Mouse (Mus musculus) macrophage (primary cell): ENCODE results near the gene Slc6a16. TPM values are rescaled to one million over a fixed set of nuclear protein-coding genes. Genes with fewer than 3 reads are reported as not detected.

Source experiments
- H3K27ac ChIP-seq: fragments of 350-480 bp; formaldehyde crosslinking; 2 replicates; pipeline ENCODE4 v1.9.0; 2021
- H3K36me3 ChIP-seq: fragments of 350-480 bp; formaldehyde crosslinking; 2 replicates; pipeline ENCODE4 v1.9.0; 2021; ENCODE audit errors: inconsistent target
- H3K4me3 ChIP-seq: fragments of 350-480 bp; formaldehyde crosslinking; 2 replicates; pipeline ENCODE4 v1.9.0; 2021; ENCODE audit errors: inconsistent target
- H3K79me2 ChIP-seq: fragments of 350-480 bp; formaldehyde crosslinking; 2 replicates; pipeline ENCODE4 v1.9.0; 2021; ENCODE audit errors: inconsistent target
- WGBS: methylation state at CpG from one replicate; pipeline ENCODE4 v1.1.7; 2026; ENCODE audit warnings: inconsistent platforms; ENCODE audit not compliant: missing documents; 5-methylcytosine and 5-hydroxymethylcytosine counted together
- polyA plus RNA-seq: library from polyadenylated mRNA; stranded (reverse); fragments of 250-400 nt; gene quantifications from 3 replicates; pipeline ENCODE4 v1.2.4, GENCODE M21; 2018; ENCODE audit warnings: inconsistent platforms

Slc6a16 gene
- polyA plus RNA-seq, 1 experiment from 2014 or later: not detected

DNA sequence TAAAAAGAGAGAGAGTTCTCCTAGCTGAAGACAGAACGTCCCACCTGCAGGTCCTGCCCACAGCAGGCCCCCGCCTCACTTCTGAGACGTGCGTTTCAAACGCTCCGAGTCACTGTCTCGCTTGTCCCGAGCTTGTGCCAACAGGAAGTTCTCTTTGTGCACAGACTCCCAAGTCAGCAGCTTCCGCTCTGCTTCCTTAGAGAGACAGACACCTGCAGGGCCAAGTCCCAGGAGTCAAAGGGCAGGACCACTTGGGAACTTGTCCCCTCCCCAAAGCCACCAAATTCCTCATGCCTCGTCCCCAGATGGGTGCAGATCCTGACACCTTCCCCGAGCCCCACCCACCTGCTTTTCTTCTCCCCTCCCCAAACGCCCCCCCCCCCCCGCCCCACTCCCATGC is 64.0 kb downstream of the Slc6a16 start:
- no peak overlapping the region for H3K27ac ChIP-seq
- no peaks in the 10 kb centered on the region for H3K36me3 ChIP-seq
- no peak overlapping the region for H3K4me3 ChIP-seq
- no peaks in the 10 kb centered on the region for H3K79me2 ChIP-seq
- WGBS: 60% methylated on average over 11 of the region's 13 CpGs

DNA sequence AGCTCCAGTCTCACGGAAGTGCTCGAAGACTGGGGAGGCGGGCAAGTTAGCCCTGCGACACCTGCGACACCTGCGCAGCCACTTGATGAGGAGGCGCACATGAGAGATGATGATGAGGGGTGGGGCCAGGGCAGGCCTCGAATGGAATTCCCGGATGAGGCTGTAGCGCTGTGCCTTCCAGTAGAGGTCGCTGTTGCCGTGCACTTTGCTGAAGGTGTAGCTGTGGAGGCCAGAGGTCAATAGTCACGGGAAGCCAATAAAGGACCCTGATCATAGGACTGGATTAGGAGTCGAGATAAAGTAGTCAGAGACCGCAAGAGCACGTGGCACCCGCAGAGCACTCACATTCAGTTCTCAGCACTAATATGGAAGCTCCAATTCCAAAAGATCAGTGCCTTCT is 64.4 kb downstream of the Slc6a16 start:
- H3K4me3 ChIP-seq: no peak overlapping the region
- no peaks in the 10 kb centered on the region for H3K79me2 ChIP-seq
- no peaks in the 10 kb centered on the region for H3K36me3 ChIP-seq
- 29% methylated on average over 14 of the region's 17 CpGs for WGBS
- no peak overlapping the region for H3K27ac ChIP-seq

DNA sequence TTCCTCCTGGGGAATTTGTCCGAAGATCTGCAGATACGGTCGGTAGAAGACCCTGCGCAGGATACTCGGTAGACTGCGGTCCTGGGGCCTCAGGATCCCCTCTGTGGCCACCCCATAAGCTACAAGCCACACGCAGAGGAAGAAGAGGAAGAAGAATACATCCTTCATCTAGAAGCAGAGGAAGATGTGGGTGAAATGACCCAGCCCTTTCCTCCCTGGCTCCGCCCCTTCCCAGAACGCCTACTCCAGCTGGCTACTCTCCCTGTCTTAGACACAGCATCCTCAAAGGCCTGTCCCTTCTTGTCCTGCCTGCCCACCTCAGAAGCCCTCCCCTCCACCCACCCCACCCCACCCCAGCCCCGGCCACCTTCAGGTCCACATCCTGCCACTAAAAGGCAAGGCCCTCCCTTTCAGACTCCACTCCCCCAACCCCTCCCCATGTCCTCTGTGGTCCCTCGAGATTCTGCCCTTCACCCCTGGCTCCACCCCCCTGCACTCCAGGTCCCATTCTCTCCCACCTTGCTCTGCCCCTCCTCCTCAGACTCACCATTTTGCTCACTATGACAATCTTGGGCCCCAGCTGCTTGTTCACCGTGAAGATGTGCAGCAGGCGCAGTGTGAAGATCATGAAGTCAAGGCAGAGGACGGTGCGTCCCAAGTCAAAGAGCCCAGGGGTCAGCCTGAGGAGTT is 67.8 kb downstream of the Slc6a16 start:
- WGBS: 38% methylated on average over 14 of the region's 15 CpGs
- Histone ChIP-seq H3K4me3 (no peak overlapping the region), H3K27ac (no peak overlapping the region), H3K79me2 (no peaks in the 10 kb centered on the region), H3K36me3 (no peaks in the 10 kb centered on the region)

DNA sequence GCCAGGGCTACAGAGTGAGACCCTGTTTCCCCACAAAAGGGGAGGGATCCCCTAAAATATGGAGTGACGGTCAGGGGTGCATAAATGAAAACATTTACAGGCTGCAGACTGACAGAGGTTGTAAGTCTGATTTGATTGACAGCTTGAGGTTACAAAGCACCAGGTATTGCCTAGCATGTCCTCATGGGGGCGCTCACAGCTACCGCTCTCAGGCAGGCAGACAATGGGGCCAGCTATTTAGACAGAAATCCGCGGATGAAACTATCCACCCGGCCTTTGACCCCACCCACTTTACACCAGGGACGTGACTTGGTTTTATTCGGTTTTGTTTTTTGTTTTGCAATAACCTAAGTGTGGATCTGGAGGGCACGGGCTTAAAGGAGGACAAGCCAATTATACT is 68.6 kb downstream of the Slc6a16 start:
- WGBS: 21% methylated on average over 9 of the region's 9 CpGs
- H3K4me3 ChIP-seq: no peak overlapping the region
- no peak overlapping the region for H3K27ac ChIP-seq
- no peaks in the 10 kb centered on the region for H3K79me2 ChIP-seq
- H3K36me3 ChIP-seq: no peaks in the 10 kb centered on the region

DNA sequence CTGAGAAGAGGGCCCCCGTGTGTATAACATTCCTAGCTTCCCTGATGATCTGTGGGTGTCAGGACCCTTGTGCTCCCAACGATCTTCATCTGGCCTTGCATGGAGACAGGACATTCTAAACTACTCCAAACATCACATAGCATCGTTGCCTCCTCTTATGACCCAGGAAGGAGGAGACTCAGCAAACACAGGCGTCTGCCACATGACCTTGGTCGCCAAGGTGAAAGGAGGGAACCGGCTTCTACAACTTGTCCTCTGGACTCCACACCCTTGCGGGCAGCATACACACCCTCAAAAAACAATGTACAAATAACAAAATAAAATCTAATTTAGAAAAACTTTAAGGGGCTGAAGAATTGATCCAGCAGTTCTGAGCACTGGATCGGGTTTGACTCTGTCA is 71.1 kb downstream of the Slc6a16 start:
- Histone ChIP-seq H3K36me3 (no peaks in the 10 kb centered on the region), H3K27ac (no peak overlapping the region), H3K4me3 (no peak overlapping the region), H3K79me2 (no peaks in the 10 kb centered on the region)
- 89% methylated on average over 8 of the region's 8 CpGs for WGBS

DNA sequence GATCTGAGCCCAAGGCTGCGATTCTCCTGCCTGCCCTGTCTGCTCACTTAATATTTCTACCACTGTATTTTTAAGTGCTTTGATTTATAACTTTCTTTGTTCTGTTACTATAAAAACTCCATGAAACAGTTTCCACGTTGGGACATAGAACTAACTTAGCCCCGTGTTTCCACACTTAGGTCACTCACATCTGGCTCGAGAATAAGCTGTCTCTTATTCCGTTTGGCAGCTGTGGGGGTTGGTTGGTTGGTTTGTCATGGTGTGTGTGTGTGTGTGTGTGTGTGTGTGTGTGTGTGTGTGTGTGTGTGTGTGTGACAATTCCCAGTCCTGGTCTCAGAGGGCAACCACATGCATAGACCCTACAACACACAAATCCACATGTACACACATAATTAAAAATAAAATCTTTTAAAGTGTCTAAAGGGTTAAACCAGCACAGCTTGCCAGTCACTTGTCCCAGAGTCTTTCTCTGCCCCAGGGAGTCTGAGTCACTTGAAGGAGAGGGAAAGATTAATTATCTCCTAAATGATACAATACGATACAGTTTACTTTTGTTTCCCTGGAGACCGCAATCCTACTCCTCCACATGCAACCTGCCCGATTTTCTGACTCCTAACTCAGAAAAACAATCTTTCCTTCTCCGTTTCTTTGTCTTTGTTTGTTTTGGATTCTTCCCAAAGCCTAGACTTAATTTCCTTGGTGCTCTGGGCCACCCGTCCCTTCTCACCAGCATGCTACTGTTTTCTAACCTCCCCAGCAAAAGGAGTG is 72.0 kb downstream of the Slc6a16 start:
- Histone ChIP-seq H3K4me3 (no peak overlapping the region), H3K79me2 (no peaks in the 10 kb centered on the region), H3K36me3 (no peaks in the 10 kb centered on the region), H3K27ac (no peak overlapping the region)
- WGBS: 83% methylated on average over 9 of the region's 10 CpGs

DNA sequence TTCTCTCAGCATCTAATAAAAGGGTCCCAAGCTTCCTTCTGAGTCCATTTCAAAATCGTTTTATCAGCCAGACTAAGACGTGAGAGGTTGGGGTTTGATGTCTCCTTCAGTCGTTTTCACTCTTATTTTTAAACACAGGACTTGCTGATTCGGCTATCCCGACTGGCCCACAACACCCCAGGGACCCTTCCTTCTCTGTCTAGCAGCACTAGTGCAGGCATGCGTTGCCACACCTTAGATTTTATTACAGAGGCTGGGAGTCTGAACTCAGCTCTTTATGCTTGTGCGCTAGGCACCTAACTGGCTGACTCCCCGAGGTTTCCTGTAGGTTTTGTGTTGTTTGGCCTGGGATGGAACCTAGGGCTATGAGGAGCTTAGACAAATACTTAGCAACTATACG is 72.6 kb downstream of the Slc6a16 start:
- 77% methylated on average over 9 of the region's 9 CpGs for WGBS
- Histone ChIP-seq H3K4me3 (no peak overlapping the region), H3K79me2 (no peaks in the 10 kb centered on the region), H3K27ac (no peak overlapping the region), H3K36me3 (no peaks in the 10 kb centered on the region)

DNA sequence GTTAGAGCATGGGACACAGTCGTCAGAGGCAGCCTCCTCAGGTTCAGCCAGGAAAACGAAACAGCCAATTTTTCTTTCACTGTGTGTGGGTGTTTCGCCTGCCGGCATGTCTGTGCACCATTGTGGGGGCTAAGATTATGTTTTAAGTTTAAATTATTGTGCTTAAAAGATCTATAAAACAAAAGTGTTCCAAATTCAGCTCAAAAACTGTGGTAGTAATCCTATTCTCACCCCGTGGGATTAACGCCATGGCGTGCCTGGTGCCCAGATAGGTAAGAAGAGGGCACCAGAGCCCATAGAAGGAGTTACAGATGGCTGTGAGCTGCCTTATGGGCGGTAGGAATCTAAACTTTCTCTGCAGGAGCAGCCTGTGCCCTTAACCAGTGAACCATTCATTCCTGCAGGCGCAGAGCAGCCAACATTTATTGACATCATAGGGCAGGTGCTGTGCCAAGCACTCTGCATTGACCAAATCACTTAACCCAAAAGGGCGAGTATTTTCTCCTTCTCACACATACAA is 74.4 kb downstream of the Slc6a16 start:
- H3K36me3 ChIP-seq: no peaks in the 10 kb centered on the region
- WGBS: 91% methylated on average over 10 of the region's 10 CpGs
- no peak overlapping the region for H3K4me3 ChIP-seq
- no peaks in the 10 kb centered on the region for H3K79me2 ChIP-seq
- no peak overlapping the region for H3K27ac ChIP-seq

DNA sequence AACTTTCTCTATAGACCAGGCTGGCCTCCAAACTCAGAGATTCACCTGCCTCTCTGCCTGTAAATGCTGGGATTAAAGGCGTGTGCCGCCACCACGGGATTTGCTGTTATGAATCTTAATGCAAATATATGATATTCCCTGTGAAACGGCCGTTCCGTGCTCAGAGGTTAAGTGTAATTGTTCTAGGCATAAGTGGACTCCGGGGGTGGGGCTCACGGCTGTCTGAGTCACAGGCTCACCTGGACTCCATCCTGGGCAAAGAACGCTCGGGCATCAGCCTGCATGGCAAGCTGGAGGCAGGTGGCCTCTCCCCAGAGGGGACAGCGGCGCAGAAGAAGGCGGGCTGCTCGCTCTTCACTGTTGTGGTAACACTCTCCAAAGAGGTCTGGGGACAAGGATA is 75.7 kb downstream of the Slc6a16 start:
- H3K27ac ChIP-seq: no peak overlapping the region
- no peaks in the 10 kb centered on the region for H3K79me2 ChIP-seq
- no peaks in the 10 kb centered on the region for H3K36me3 ChIP-seq
- H3K4me3 ChIP-seq: no peak overlapping the region
- WGBS: 93% methylated on average over 14 of the region's 14 CpGs

DNA sequence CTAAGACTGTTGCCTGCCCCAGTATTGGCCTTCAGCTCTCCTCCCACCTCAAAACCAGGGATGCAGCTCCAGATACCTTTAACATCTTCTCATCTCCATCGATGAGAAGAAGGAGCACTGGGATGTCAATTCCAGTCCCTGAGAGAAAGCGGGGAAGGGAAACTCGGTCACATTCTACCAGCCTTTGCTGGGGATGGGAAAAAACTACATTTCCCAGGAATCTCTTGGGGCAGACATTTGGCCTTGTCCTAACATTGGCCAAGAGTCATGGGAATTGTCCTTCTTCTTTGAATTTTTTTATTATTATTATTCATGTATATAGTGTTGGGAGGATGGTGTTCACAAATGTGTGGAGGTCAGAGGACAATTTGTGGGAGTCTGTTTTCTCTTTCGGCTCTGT is 81.4 kb downstream of the Slc6a16 start:
- H3K27ac ChIP-seq: no peak overlapping the region
- 86% methylated on average over 4 of the region's 4 CpGs for whole genome bisulfite sequencing

More for the DNA sequence above, 81.4 kb downstream of the Slc6a16 start:
- Histone ChIP-seq H3K36me3 (no peaks in the 10 kb centered on the region), H3K4me3 (no peak overlapping the region), H3K79me2 (no peaks in the 10 kb centered on the region)

Other genes with a start within 250 kb of the Slc6a16 start
- 30.9 to 55.5 TPM (median 35.0 TPM) in 3 replicates for gene Irf3, start 243.4 kb upstream of the Slc6a16 start, polyA plus RNA-seq
- gene Bcl2l12, start 242.4 kb upstream of the Slc6a16 start, polyA plus RNA-seq: 10.9 to 14.5 TPM (median 12.9 TPM) in 3 replicates
- gene Scaf1, start 224.7 kb upstream of the Slc6a16 start, polyA plus RNA-seq: 32.6 to 36.9 TPM (median 32.9 TPM) in 3 replicates
- 23.5 to 51.8 TPM (median 29.9 TPM) in 3 replicates for gene Rras, start 223.1 kb upstream of the Slc6a16 start, polyA plus RNA-seq
- 15.5 to 17.7 TPM (median 17.1 TPM) in 3 replicates for gene Prr12, start 188.2 kb upstream of the Slc6a16 start, polyA plus RNA-seq
- 40.1 to 50.7 TPM (median 45.7 TPM) in 3 replicates for gene Nosip, start 178.7 kb upstream of the Slc6a16 start, polyA plus RNA-seq
- gene Prrg2, start 178.4 kb upstream of the Slc6a16 start, polyA plus RNA-seq: 19.0 to 31.7 TPM (median 28.6 TPM) in 3 replicates
- 0.67 to 5.1 TPM (median 3.1 TPM) in 3 replicates for gene Rcn3, start 148.9 kb upstream of the Slc6a16 start, polyA plus RNA-seq
- 84.4 to 284 TPM (median 160 TPM) in 3 replicates for gene Fcgrt, start 137.2 kb upstream of the Slc6a16 start, polyA plus RNA-seq
- gene Rps11, start 116.6 kb upstream of the Slc6a16 start, polyA plus RNA-seq: 1,184 to 1,556 TPM (median 1,388 TPM) in 3 replicates
- 804 to 2,026 TPM (median 1,578 TPM) in 3 replicates for gene Rpl13a, start 112.3 kb upstream of the Slc6a16 start, polyA plus RNA-seq
- not detected in 3 replicates for gene Gm45713, start 104.9 kb upstream of the Slc6a16 start, polyA plus RNA-seq
- 4.4 to 9.9 TPM (median 8.0 TPM) in 3 replicates for gene Flt3l, start 104.7 kb upstream of the Slc6a16 start, polyA plus RNA-seq
- gene Pih1d1, start 86.8 kb upstream of the Slc6a16 start, polyA plus RNA-seq: 34.1 to 75.8 TPM (median 39.7 TPM) in 3 replicates
- gene Aldh16a1, start 86.5 kb upstream of the Slc6a16 start, polyA plus RNA-seq: 13.0 to 39.0 TPM (median 19.2 TPM) in 3 replicates
- not detected in 3 replicates for gene Slc17a7, start 77.1 kb upstream of the Slc6a16 start, polyA plus RNA-seq
- gene Gfy, start 61.5 kb upstream of the Slc6a16 start, polyA plus RNA-seq: not detected in 3 replicates
- gene Pth2, start 60.1 kb upstream of the Slc6a16 start, polyA plus RNA-seq: not detected in 3 replicates
- not detected in 3 replicates for gene Ccdc155, start 36.2 kb upstream of the Slc6a16 start, polyA plus RNA-seq
- gene Dkkl1, start 28.9 kb upstream of the Slc6a16 start, polyA plus RNA-seq: not detected in 3 replicates
- not detected in 3 replicates for gene Tead2, start 25.3 kb upstream of the Slc6a16 start, polyA plus RNA-seq
- 88.2 to 139 TPM (median 131 TPM) in 3 replicates for gene Cd37, start 2.0 kb upstream of the Slc6a16 start, polyA plus RNA-seq
- gene Slc6a21, start 36.4 kb downstream of the Slc6a16 start, polyA plus RNA-seq: not detected in 3 replicates
- 4.2 to 6.1 TPM (median 4.7 TPM) in 3 replicates for gene Trpm4, start 92.7 kb downstream of the Slc6a16 start, polyA plus RNA-seq
- not detected in 3 replicates for gene Hrc, start 94.2 kb downstream of the Slc6a16 start, polyA plus RNA-seq
- 0.27 to 0.75 TPM in 2 of 3 replicates, not detected in the other for gene Ppfia3, start 125.9 kb downstream of the Slc6a16 start, polyA plus RNA-seq
- 0.50 TPM in 1 of 3 replicates, not detected in the others for gene Lin7b, start 129.5 kb downstream of the Slc6a16 start, polyA plus RNA-seq
- gene Snrnp70, start 154.7 kb downstream of the Slc6a16 start, polyA plus RNA-seq: 174 to 235 TPM (median 186 TPM) in 3 replicates
- not detected in 3 replicates for gene Kcna7, start 164.6 kb downstream of the Slc6a16 start, polyA plus RNA-seq
- not detected in 3 replicates for gene Ntf5, start 172.6 kb downstream of the Slc6a16 start, polyA plus RNA-seq
- not detected in 3 replicates for gene Lhb, start 179.7 kb downstream of the Slc6a16 start, polyA plus RNA-seq
- 7.1 to 9.5 TPM (median 7.3 TPM) in 3 replicates for gene Gys1, start 193.8 kb downstream of the Slc6a16 start, polyA plus RNA-seq
- gene Ruvbl2, start 197.0 kb downstream of the Slc6a16 start, polyA plus RNA-seq: 14.9 to 41.5 TPM (median 18.7 TPM) in 3 replicates
- gene Ftl1, start 218.8 kb downstream of the Slc6a16 start, polyA plus RNA-seq: 15,351 to 37,573 TPM (median 32,957 TPM) in 3 replicates
- gene Bax, start 225.8 kb downstream of the Slc6a16 start, polyA plus RNA-seq: 72.6 to 246 TPM (median 245 TPM) in 3 replicates
- not detected in 3 replicates for gene Tulp2, start 240.8 kb downstream of the Slc6a16 start, polyA plus RNA-seq
- not detected in 3 replicates for gene Gm45808, start 245.7 kb downstream of the Slc6a16 start, polyA plus RNA-seq
- gene Dhdh, start 247.7 kb downstream of the Slc6a16 start, polyA plus RNA-seq: 12.5 to 24.6 TPM (median 12.8 TPM) in 3 replicates